Comparison of ENCODE assay signal across 35 mouse cellular contexts in the genomic region with DNA sequence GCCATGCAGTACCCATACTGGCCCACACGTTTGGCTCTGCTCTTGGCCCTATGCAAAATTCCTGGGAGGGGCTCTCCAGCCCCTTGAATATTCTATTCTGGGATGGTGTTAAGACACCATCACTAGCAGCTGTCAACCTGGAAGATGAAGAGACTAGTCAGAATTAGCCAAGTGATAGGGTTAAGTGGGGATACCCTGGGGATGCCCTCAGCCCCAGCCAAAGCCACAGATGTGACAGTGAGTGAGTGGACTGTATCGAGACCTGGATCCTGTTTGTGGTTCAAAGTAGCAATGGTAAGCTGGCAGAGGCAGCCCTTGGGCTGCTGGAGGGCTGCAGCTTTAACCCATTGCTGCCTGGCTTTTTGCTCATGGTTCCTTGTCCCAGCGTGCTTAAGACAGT. TPM values are rescaled to one million over a fixed set of nuclear protein-coding genes. Genes with fewer than 3 reads are reported as not detected.
"Had no signal": no experiment of that assay in that cellular context is flagged by ENCODE, and none has a peak within 500 bp of the region (broad histone marks: within the 10 kb centered on the region; RNA-seq: fewer than 3 reads in every experiment).

No protein-coding gene starts in this region.

- H3K9ac ChIP-seq: heart, embryonic 13.5 days; heart, embryonic 15.5 days; hindbrain, embryonic 12.5 days; hindbrain, embryonic 14.5 days; intestine, embryonic 15.5 days; limb, embryonic 12.5 days; liver, embryonic 13.5 days; liver, embryonic 15.5 days; liver, postnatal 0 days had no signal

- H3K27ac ChIP-seq: heart, embryonic 10.5 days; heart, embryonic 13.5 days; heart, embryonic 15.5 days; hindbrain, embryonic 10.5 days; hindbrain, embryonic 12.5 days; hindbrain, embryonic 14.5 days; intestine, embryonic 15.5 days; layer of hippocampus, adult 2 months; left cerebral cortex, adult 2 months; limb, embryonic 10.5 days; limb, embryonic 12.5 days; liver, embryonic 13.5 days; liver, embryonic 15.5 days had no signal

- H3K27me3 ChIP-seq: heart, embryonic 13.5 days; heart, embryonic 15.5 days; hindbrain, embryonic 12.5 days; intestine, embryonic 15.5 days; limb, embryonic 12.5 days; liver, embryonic 13.5 days; liver, embryonic 15.5 days had no signal

- H3K4me2 ChIP-seq: heart, embryonic 13.5 days; heart, embryonic 15.5 days; hindbrain, embryonic 12.5 days; hindbrain, embryonic 14.5 days; intestine, embryonic 15.5 days; limb, embryonic 12.5 days; liver, embryonic 11.5 days; liver, embryonic 13.5 days; liver, embryonic 15.5 days had no signal

- H3K9me3 ChIP-seq: heart, embryonic 10.5 days; heart, embryonic 13.5 days; heart, embryonic 15.5 days; hindbrain, embryonic 10.5 days; hindbrain, embryonic 12.5 days; intestine, embryonic 15.5 days; limb, embryonic 10.5 days; limb, embryonic 12.5 days; liver, embryonic 13.5 days; liver, embryonic 15.5 days had no signal

- H3K36me3 ChIP-seq: heart, embryonic 10.5 days; heart, embryonic 13.5 days; heart, embryonic 15.5 days; hindbrain, embryonic 10.5 days; hindbrain, embryonic 12.5 days; intestine, embryonic 15.5 days; limb, embryonic 10.5 days; limb, embryonic 12.5 days; liver, embryonic 13.5 days; liver, embryonic 15.5 days had no signal

- H3K4me1 ChIP-seq: hindbrain, embryonic 10.5 days; hindbrain, embryonic 12.5 days; intestine, embryonic 15.5 days; limb, embryonic 12.5 days; liver, embryonic 15.5 days had no signal

- DNase-seq: gastrocnemius, adult 2 months; gastrocnemius, postnatal 10 days; gastrocnemius, postnatal 25 days; heart, adult 18-20 months; heart, postnatal 36 days; kidney, adult 18-20 months; kidney, adult 8-10 months; kidney, postnatal 10 days; kidney, postnatal 25 days; kidney, postnatal 4 days; liver; liver, embryonic 13.5 days; liver, postnatal 0 days had no signal

- ATAC-seq: hindbrain, embryonic 16.5 days; inflammation-experienced regulatory T-cells, adult 6 months; intestine, embryonic 15.5 days; intestine, postnatal 0 days; liver, postnatal 0 days had no signal

- H3K4me3 ChIP-seq: gastrocnemius, adult 2 months; heart, embryonic 10.5 days; heart, embryonic 13.5 days; heart, embryonic 15.5 days; hindbrain, embryonic 10.5 days; hindbrain, embryonic 12.5 days; intestine, embryonic 15.5 days; layer of hippocampus, adult 2 months; left cerebral cortex, adult 2 months; limb, embryonic 10.5 days; limb, embryonic 12.5 days; liver, embryonic 13.5 days; liver, embryonic 15.5 days had no signal

RNA-seq across cellular contexts. Expression of a gene that starts 23.8 kb away (rescaled TPM):
- total RNA-seq: gastrocnemius, postnatal 10 days; gastrocnemius, postnatal 25 days; gastrocnemius, postnatal 4 days; granulocyte monocyte progenitor cell, adult 5-6 weeks; heart, postnatal 36 days; layer of hippocampus, adult 2 months; layer of hippocampus, postnatal 10 days; left cerebral cortex, adult 2 months; left cerebral cortex, postnatal 36 days had no signal
- polyA plus RNA-seq: heart, embryonic 10.5 days; hindbrain, embryonic 12.5 days; hindbrain, embryonic 14.5 days; inflammation-experienced regulatory T-cells, adult 6 months; intestine, postnatal 0 days; kidney, embryonic 16.5 days; limb, embryonic 10.5 days; limb, embryonic 12.5 days; liver, embryonic 11.5 days; liver, embryonic 13.5 days; liver, embryonic 15.5 days; liver, postnatal 0 days had no signal

RNA-seq across cellular contexts. Expression of a gene that starts 50.7 kb away (rescaled TPM):
- total RNA-seq: granulocyte monocyte progenitor cell, adult 5-6 weeks; heart, postnatal 36 days had no signal
- polyA plus RNA-seq: inflammation-experienced regulatory T-cells, adult 6 months; intestine, postnatal 0 days; kidney, embryonic 14.5 days; liver, postnatal 0 days had no signal
